Mouse (Mus musculus): Measurements from ENCODE around the gene Shc1.

DNA sequence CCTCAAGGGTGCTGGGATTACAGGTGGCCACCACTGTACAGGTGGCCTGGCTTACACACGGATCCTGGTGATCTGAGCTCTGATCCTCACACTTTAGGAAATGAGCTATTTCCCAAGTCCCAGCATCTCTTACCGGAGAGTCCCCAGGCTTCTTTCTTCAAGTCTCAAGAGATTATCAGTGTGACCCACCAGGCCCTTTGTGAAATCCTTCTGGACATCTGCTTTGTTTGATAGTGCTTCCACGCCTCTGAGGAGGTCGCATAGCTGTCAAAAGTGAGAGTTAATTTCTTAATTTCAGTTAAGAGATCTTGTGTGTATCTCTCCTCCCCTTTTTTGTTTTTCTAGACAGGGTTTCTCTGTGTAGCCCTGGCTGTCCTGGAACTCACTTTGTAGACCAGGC is 7.6 kb downstream of the Shc1 start:
- TF ChIP-seq CTCF (IDR thresholded peaks at IDR 0.05; ENCODE audit: control insufficient read depth, insufficient read depth, low read length) (no peak), POLR2A (IDR thresholded peaks at IDR 0.05; ENCODE audit: borderline replicate concordance, control insufficient read depth, low read depth, low read length) (no peak)

Data from bone marrow, adult 2 months (tissue).